Mouse (Mus musculus): ENCODE data around the gene Gfer.
"Not testable (repeated sequence)": the region's sequence is repeated elsewhere in the genome, so short reads cannot be mapped to it uniquely, and the experiment has no call there.

- TF ChIP-seq SIN3A (IDR thresholded peaks at IDR 0.05; ENCODE audit: low read length), result peak; percentile 44; the same call in 1 of the 2 replicates
- TF ChIP-seq CTCF (IDR thresholded peaks at IDR 0.05 in 2 of 3, conservative IDR thresholded peaks at IDR 0.05 in 1 of 3; ENCODE audit: control insufficient read depth in 1 of 3, insufficient read depth in 1 of 3, low read depth in 2 of 3, low read length in 3 of 3, poor library complexity in 1 of 3, severe bottlenecking in 1 of 3); E2F4 (IDR thresholded peaks at IDR 0.05; ENCODE audit: borderline replicate concordance, low read depth, low read length); MXI1 (IDR thresholded peaks at IDR 0.05; ENCODE audit: low read depth, low read length); POLR2A (IDR thresholded peaks at IDR 0.05; ENCODE audit: control insufficient read depth in 1 of 2, insufficient read depth in 1 of 2, low read depth in 1 of 2, low read length in 2 of 2, poor library complexity in 1 of 2); NELFE (IDR thresholded peaks at IDR 0.05; ENCODE audit: low read depth, low read length); TBP (IDR thresholded peaks at IDR 0.05; ENCODE audit: low read depth, low read length): not testable (repeated sequence)
Observed at GRCm38 (mm10) chr17:24667011-24667410, 28.9 kb downstream of the Gfer start.

Measured in MEL (cell line).